Mouse (Mus musculus): Measurements from ENCODE around the gene Nxpe2.
"Not testable (repeated sequence)": the region's sequence is repeated elsewhere in the genome, so short reads cannot be mapped to it uniquely, and the experiment has no call there.

Gene Nxpe2

DNA sequence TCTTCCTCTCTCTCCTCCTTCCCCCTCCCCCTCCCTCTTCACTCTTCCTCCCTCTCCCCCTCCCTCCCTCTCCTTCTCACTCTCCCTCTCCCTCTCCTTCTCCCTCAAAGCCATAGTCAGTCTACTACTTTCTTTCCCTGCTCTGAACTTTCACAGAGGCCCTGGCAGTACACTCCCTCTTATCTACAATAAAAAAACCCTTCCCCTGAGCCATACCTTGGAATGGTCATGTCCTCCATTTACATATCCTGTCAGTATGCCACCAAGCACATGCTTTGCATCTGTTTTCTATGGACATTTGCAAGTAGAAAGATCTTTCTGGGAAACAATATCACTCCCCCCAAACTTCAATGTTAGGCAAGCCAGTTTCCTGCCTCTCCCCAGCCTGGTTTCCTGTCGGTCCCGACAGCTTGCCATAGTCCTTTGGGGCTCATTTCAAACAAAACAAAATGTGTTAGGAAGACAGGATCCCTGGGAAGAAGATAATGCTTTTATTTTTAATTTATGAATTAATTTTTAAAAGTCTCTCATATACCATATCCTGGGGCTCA is at the start of gene Nxpe2:
Gene Nxpe2, minus strand, starts transcription at position 307 of the 551 bp plus-strand sequence.
- DNase-seq, result no peak

DNA sequence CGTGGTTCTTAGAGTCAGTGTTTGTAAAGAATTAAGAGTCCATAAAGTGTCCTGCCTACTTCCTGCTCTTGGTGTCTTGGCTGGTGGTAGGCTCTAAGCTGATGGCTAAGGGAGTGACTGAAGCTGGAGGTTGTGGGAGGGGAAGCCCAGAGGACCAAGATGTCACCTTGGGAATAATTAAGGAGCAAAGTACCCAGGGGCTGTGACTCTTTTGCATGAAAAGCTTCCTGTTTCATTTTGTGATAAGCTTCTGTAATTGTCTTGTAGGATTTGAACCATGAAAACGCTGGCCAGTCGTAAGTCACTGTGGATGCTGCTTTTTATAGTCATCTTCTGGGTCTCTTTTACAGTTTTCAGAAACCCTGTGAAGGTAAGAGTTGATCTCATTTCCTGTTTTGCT is 36.7 kb upstream of the Nxpe2 start:
- peak; percentile 26 to 32 for DNase-seq

DNA sequence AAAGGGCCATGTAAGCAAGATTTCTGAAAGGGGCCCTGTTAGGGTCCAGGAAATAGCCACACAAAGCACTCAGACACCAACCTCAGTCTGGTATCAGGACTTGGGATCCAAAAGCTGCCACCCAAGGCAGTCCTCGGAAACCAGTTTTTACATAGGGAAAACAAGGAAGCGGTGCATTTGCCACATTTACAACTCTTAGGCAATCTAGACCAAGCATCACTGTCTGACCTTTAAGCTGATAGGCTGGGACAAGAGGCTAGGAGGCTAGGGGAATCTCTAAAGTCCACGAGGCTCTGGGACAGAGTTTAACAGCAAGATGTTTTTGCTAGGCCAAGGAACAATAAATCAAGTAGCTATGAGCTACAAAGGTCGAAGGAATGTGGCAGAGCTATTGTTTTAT is 35.2 kb upstream of the Nxpe2 start:
- DNase-seq, result no peak

DNA sequence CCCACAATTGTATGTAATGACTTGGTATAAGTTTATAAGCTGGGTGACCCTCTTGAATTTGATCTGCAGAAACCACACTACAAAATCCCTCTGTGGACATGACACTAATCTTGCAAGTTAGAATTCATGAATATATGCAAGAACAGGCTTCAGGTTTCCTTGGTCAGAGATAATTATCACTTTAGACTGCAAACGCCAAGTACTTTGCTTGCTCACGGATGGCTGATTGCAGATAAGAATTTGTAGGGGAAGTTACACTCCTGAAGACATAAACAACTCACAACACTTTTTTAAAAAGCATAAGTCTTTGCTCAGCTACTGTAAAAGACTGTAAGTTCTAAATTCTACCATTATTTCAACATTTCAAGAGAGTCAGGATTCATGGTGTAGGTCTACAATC is 21.1 kb upstream of the Nxpe2 start:
- no peak for DNase-seq

DNA sequence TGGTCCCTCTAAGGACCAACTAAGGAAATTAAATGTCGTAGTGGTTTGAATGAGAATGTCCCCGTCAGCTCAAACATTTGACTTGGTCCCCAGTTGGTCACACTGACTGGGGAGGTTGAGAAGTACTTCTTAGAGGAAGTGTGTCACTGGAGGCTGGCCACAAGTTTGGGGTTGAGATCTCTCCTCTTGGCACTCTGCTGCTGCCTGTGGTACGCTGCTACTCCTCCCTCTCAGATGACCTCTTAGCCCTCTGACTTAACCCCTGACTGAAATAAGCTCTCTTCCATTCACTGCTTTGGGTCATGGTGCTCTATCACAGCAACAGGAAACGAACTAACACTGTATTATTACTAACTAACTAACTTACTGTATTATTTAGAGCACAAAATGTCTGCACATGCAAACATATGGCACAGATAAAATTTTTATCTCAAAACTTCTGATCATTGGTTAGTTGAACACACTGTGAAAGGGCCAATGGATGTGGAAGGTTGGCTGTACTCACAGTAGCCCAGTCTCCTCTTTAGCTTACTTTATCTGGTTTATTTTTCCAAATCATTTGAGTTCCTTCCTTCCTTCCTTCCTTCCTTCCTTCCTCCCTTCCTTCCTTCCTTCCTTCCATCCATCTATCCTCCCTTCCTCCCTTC is 20.1 kb upstream of the Nxpe2 start:
- no peak for DNase-seq

DNA sequence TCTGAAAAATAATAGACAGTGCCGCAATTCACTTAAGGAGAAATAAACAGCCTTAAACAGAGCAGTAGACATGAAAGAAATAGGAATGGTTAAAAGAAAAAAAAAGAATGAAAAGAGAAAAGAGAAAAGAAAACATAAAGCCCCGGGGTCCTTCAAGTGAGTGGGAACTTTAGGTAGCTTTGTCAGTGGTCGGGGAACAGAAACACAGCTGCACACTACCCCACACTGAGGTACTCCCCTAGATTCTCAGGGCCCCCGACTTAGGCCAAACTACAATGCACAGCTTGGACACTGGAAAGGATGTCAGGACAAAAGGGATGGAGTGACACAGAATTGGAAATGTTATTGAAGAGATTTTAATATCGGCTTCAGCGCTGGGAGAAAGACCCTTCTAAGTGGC is 9.5 kb upstream of the Nxpe2 start:
- DNase-seq, result no peak

DNA sequence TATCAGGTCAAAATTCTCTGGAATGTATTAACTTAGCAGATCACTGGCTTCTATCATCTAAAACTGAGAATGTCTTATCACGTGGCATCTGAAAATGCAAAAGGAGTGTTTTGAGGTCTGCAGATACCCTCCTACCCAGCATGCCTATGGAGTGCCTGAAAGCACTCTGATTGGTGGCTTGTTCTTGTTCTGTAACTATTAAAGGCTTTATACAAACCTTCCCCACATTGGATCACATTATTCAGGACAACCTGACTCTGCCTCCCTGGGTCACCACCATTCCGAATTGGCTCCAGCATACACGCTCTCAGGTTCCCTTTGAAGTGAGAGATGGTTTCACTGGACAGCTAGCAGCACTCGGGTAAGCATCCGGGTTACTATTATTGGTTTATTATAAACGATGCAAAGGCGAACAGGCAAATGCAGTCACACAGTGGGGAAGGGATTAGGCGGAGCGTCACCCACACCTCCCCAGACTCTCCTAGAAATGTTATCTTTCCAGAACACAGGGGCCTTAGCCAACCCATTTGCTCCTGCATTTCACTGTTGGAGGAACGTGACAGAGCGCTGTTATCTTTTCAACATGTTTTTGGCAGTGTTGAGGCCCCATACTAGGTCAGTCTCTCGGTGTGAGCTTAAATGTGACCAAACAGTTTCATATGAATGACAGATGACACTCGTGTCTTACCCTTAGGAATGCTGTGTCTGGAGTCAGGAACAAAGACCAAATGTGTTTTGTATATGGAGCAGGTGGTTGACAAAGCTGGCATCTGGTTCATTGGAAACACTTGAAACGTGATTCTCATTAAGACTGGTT is 8.8 kb upstream of the Nxpe2 start:
- DNase-seq, result no peak

DNA sequence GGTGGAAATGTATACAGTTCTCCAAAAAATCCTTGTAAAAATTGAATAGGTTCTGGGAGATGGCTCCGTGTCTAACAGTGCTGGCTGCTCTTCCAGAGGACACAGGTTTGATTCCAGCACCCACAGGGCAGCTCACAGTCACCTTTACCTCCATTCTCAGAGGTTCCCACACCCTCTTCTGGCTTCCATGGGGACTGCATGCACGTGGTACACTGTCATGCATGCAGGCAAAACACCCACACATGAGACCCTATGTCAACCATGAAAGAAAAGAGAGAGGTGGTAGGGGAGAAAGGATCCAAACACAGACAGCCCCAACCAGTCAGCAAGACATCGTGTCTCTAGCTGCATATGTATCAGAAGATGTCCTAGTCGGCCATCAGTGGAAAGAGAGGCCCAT is 7.6 kb upstream of the Nxpe2 start:
- DNase-seq, result peak; percentile 13 to 19

DNA sequence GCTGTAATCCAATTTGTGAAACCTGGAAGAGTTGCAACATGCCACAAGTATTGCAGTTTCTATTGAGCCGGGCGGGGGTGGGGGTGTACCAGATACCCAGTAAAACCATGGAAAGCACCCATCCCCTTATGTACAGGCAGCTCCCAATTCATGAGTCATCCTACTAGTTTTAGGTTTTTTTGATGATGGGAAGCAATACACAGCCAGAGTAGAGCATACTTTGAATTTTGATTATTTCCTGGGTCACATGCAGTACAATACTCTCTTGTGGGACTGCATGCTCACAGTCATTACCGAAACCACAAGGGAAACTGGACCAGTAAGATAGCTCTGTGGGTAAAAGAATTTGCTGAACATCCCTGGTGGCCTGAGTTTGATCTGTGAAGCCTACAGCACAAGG is 3.8 kb upstream of the Nxpe2 start:
- DNase-seq, result no peak

DNA sequence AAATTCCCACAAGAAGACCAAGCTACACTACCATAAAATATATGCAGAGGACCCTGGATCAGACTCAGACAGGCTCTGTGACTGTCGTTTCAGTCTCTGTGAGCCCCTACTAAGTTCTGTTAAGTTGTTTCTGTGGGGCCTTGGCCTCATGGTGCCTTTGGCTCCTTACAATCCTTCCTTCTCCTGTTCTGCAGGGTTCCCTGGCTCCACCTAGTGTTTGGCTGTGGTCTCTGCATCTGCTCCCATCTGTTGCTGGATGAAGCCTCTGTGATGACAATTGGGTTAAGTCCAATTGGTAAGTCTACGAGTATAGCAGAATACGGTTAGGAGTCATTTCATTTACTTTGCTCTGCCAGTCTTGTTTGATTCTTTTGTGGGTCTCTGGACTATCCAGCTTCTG is 1.5 kb upstream of the Nxpe2 start:
- DNase-seq, result peak; percentile 63 to 69

DNA sequence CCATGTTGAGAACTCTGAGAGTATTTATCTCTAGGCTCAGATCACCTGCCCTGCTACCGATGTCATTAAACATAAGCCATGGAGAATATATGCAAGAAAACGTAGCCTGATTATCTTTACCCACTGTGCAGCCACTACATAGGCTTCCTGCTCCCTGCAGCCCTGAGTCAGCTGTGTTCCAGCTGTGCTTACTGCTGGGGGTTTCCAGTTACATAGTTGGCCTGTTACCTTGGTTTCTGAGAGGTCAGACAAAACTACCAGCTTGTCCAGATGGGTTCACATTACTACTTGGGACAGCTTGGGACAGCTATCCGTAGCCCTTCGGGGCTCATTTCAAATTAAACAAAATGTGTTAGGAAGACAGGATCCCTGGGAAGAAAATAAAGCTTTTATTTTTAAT is 868 bp upstream of the Nxpe2 start:
- DNase-seq, result no peak

DNA sequence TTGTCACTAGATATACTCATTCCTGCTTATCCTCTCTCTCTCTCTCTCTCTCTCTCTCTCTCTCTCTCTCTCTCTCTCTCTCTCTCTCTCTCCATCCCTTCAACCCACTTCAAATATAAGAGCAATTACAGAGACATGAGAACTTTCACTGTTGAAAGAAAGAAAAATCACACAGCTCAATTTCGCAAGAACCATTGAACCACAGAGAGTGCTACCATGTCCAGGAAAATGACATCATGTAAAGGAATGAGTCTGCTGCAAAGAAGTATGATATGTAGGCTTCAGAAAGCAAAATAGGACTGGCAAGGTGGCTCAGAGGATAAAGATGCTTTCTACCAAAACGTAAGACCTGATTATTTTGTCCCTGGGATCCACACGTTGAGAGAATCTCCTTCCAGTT is 7.4 kb downstream of the Nxpe2 start:
- no peak for DNase-seq

DNA sequence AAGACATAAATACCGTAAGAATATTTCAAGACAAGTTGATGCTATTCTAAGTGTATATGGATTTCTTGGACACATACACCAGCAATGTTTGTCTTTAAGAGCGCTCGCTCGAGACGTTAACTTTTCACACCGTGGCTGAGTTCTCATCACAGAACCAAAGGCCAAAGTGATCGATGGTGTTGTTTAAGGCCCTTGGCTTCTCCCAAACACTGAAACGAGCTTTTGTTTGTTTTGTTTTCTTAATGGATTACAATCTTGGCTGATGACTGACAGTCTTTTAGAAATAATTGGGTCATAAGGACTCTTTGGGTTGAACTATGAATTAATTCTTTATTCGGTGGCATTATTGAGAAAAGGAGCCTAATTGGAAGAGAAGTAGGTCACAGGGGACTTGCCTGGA is 7.8 kb downstream of the Nxpe2 start:
- DNase-seq, result no peak

DNA sequence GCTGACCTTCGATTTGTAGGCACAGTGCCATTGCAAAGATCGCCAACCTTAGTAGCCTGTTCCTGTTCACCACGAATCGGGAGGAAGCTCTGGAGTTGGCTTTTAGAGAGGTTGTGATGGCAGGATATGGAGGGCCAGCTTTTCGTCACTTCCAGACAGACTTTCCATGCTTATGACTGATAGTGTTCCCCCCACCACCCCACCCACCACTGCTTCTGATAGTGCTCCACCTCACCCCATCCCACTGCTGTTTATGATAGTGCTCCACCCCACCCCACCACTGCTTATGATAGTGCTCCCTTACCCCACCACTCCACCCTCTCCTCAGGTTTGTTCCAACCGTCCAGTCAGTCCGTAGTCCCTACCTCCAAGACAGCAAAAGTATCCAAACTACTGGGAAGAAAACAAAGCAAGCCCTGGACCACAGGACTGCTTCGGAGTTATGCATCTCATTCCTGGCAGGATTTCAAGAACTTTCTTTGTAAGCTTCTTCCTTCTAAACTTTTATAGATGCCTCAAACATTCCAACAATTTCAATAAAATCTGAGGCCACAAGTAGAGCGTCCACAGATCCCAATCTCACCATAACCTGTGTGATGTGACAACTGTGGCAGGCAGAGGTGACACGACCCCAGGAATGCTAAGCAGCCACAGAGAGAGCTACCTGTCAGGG is 12.4 kb downstream of the Nxpe2 start:
- no peak for DNase-seq

DNA sequence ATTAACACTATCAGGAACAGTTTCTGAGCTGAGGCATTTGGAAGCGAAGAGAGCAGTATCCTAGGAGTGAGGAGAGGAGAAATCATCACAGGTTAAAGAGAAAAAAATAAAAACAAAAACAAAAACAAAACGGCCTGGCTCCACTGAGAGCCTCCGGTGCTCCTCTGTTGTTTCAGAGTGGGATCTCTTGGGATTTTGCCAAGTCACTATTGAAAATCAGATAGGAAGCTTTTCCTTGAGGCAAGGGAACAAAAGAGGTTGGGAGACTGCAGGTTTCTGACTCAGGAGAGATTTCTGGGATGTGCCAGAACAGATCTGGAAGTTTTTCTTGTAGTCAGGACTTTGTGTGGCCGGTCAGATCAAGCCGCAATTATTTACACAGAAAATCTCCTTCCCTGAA is 13.7 kb downstream of the Nxpe2 start:
- DNase-seq, result no peak

DNA sequence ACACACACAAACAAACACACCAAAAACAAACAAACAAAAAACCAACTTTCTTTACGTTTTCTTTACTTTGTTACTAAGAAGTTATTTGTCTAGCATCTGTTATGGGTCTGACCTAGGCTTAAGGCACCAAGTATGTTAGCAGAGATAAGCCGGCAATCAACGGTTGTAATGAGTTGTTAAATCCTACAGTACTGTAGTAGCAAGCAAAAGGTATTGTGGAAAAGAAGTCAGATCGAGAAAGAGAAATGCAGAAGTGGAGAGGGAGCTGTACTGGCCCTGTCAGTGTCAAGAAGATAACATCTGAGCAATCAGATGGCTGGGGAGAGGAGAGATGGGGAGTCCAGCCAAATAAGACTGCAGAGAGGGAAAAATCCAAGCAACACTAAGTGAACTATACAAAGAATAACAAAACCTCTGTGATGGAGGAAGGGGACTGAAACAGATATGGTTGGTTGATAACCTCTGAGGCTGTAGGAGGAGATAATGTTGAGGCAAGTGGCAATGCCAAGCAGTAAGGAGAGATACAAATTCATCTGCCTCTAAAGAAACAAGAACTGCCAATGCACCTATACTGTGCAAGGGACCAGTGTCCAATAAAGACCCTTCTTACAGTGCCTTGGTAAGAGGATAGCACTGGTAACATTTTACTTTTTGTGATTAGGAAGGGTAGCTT is 14.3 kb downstream of the Nxpe2 start:
- DNase-seq, result no peak

DNA sequence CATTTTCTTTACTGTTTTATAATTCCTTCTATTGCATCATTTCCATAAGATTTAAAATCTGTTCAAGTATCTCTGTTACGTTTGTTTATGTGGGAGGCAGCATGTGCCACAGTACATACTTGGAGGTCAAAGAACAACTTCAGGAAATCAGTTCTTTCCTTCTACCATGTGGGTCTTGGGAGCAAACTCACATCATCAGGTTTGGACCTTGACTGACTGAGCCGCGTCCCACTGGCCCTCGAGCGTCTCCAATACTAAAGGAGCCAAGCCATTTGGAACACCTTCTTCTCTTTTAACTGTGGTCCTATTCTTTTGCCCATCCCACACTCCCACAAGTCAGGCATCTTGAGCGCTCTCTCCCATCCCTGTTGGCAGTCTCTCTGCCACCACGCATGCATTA is 23.7 kb downstream of the Nxpe2 start:
- DNase-seq, result no peak

DNA sequence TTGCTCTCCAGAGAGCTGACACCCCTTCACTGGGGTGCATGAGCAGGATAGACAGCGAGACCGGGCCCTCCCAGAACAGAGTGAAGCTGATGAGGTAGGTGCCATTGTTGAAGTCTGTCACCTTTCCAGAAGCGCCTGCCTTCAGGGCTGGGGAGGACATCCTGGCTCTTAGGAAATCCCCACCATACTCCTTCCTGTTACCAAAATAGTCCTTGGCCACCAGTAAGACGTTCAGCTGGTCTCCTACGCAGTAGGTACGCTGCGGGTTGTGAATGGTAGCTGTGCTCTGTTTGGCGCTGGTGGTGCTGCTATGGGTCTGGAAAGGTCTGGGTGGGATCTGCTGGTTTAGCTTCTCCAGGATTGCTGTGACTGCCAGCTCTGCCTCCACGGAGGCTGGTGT is 26.9 kb downstream of the Nxpe2 start:
- no peak for DNase-seq

DNA sequence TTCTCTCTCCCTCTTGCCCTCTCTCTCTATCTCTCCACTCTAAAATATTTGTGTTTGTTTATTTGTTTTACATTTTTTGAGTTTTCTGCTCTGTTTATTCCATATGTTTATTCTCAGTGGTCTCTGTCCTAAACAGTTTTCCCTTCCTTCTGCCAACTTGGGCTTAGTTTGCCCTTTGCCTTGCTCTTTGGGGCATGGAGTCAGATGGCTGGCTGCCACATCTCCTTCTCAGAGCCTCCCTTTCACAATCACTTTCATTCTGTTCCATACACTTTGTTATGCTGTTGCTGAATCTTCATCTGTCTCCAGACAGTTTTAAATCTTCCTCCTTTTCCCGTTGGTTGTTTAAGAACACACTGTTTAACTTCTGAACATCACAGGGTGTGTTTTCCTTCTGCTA is 37.4 kb downstream of the Nxpe2 start:
- DNase-seq, result no peak

DNA sequence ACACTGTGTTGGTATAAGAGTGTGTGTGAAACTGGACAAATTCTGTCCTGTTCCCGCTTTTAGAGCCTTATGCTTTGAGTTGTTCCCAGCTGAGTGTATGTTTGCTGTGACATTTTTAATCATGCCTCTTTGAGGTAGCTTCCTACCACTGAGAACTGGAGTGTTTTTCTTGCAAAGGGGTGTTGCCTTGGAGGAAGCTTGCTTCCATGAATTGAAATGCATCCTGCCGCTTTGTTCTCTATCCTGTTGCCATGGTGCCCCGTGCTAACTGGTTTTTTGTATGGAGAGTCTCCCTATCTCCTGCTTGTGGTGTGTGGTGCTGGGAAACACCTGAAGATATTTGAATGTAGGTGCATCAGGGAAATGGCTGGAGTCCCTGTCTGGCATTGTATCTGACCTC is 39.1 kb downstream of the Nxpe2 start:
- no peak for DNase-seq

DNA sequence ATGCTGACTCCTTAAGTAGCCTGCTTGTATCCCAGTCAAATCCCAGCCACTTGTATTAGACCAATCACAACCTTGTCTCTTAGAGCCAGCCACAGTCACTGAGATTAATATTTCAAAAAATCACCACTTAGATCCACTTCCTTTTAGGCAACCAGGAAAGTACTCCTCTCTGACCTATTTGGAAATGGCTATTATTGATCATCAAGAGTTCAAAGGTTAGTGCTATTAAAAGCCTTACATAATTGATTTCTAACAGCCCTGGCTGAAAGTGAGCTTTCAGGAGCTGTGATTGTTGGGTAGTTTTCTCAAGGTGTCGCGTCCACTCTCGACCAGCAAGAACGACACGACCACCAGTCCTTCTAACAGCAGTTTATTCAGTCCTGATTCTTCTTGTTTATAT is 42.0 kb downstream of the Nxpe2 start:
- DNase-seq, result no peak

DNA sequence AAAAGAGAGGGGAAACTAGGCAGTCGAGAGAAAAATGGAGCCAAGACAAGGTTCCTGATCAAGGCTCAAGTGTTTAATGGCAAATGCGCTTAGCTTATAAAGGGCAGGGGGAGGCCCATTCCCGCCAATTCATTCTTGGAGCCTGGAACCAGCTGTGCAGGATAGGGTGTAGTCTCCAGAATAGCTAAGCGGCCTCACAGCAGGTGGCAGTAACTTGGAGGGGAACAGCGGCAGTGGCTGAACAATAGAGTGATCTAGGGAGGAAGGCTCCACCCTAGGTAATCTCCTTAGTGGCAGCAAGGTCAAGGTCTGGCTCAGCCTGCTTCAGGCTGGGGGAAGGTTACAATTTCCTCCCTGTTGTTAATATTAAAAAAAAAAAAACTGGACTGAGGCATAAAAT is 49.7 kb downstream of the Nxpe2 start:
- DNase-seq, result not testable (repeated sequence)

DNA sequence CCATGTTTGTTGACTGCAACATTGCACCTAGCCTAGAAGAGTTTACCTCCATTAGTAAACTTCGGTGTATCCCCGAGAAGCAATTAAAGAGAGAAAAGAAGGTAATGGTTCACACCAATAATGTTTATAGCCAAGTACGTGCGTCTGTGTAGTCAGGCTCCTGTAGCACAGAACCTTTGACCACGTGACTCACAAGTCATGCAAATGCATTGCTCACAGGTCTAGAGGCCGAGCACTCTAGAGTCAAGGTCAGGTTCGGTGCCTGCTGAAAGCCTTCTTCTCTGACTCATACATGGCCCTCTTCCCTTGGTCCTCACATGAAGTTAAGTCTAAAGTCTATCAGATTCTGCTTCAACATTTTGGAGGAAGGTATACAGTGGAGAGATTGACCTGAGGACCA is 54.3 kb downstream of the Nxpe2 start:
- DNase-seq, result no peak

All from B cell, adult 2 months (primary cell).